Mouse (Mus musculus): Measurements from ENCODE around the gene Aff1. TPM values are rescaled to one million over a fixed set of nuclear protein-coding genes. Genes with fewer than 3 reads are reported as not detected.

The Aff1 gene
- total RNA-seq, 2 experiments from 2014 or later = 184 to 262 TPM

- ATAC-seq (replicated peaks; ENCODE audit: low FRiP score, poor library complexity, severe bottlenecking) = no peak
Observed at GRCm38 (mm10) chr5:103722721-103723120, 30.5 kb downstream of the Aff1 start.

GRCm38 (mm10) chr5:103724384-103724783, 32.2 kb downstream of the Aff1 start:
- ATAC-seq (replicated peaks; ENCODE audit: low FRiP score, poor library complexity, severe bottlenecking) = no peak

GRCm38 (mm10) chr5:103724823-103725222, 32.6 kb downstream of the Aff1 start:
- no peak for ATAC-seq (replicated peaks; ENCODE audit: low FRiP score, poor library complexity, severe bottlenecking)

GRCm38 (mm10) chr5:103725268-103726149, 33.3 kb downstream of the Aff1 start:
- ATAC-seq (replicated peaks; ENCODE audit: low FRiP score, poor library complexity, severe bottlenecking) = 0 out of 2 replicates have a peak, but pooled peaks have one; percentile 25

GRCm38 (mm10) chr5:103726281-103726938, 34.2 kb downstream of the Aff1 start:
- no peak for ATAC-seq (replicated peaks; ENCODE audit: low FRiP score, poor library complexity, severe bottlenecking)

- ATAC-seq (replicated peaks; ENCODE audit: low FRiP score, poor library complexity, severe bottlenecking) = 0 out of 2 replicates have a peak, but pooled peaks have one; percentile 15
Observed at GRCm38 (mm10) chr5:103727777-103728395, 35.7 kb downstream of the Aff1 start.

GRCm38 (mm10) chr5:103729225-103729624, 37.1 kb downstream of the Aff1 start:
- no peak for ATAC-seq (replicated peaks; ENCODE audit: low FRiP score, poor library complexity, severe bottlenecking)

GRCm38 (mm10) chr5:103730142-103730541, 38.0 kb downstream of the Aff1 start:
- ATAC-seq (replicated peaks; ENCODE audit: low FRiP score, poor library complexity, severe bottlenecking) = no peak

- ATAC-seq (replicated peaks; ENCODE audit: low FRiP score, poor library complexity, severe bottlenecking) = no peak
Observed at GRCm38 (mm10) chr5:103730727-103731126, 38.6 kb downstream of the Aff1 start.

GRCm38 (mm10) chr5:103732581-103732980, 40.4 kb downstream of the Aff1 start:
- ATAC-seq (replicated peaks; ENCODE audit: low FRiP score, poor library complexity, severe bottlenecking) = no peak

GRCm38 (mm10) chr5:103735411-103736112, 43.4 kb downstream of the Aff1 start:
- no peak for ATAC-seq (replicated peaks; ENCODE audit: low FRiP score, poor library complexity, severe bottlenecking)

- no peak for ATAC-seq (replicated peaks; ENCODE audit: low FRiP score, poor library complexity, severe bottlenecking)
Observed at GRCm38 (mm10) chr5:103736553-103737207, 44.5 kb downstream of the Aff1 start.

- ATAC-seq (replicated peaks; ENCODE audit: low FRiP score, poor library complexity, severe bottlenecking) = peak; percentile 81
Observed at GRCm38 (mm10) chr5:103737208-103738066, 45.3 kb downstream of the Aff1 start.

- ATAC-seq (replicated peaks; ENCODE audit: low FRiP score, poor library complexity, severe bottlenecking) = no peak
Observed at GRCm38 (mm10) chr5:103738509-103738908, 46.3 kb downstream of the Aff1 start.

GRCm38 (mm10) chr5:103739163-103739562, 47.0 kb downstream of the Aff1 start:
- no peak for ATAC-seq (replicated peaks; ENCODE audit: low FRiP score, poor library complexity, severe bottlenecking)

- ATAC-seq (replicated peaks; ENCODE audit: low FRiP score, poor library complexity, severe bottlenecking) = 0 out of 2 replicates have a peak, but pooled peaks have one; percentile 15
Observed at GRCm38 (mm10) chr5:103740093-103740902, 48.1 kb downstream of the Aff1 start.

- no peak for ATAC-seq (replicated peaks; ENCODE audit: low FRiP score, poor library complexity, severe bottlenecking)
Observed at GRCm38 (mm10) chr5:103740903-103741246, 48.7 kb downstream of the Aff1 start.

GRCm38 (mm10) chr5:103741443-103741842, 49.3 kb downstream of the Aff1 start:
- ATAC-seq (replicated peaks; ENCODE audit: low FRiP score, poor library complexity, severe bottlenecking) = no peak
